Mouse (Mus musculus) cerebellum, adult 2 months (tissue): ENCODE data around the gene Smyd3.

Experiments
- CTCF ChIP-seq: fragments of 200-500 bp; IDR thresholded peaks from 2 replicates; pipeline ENCODE4 v1.5.1; 2011; ENCODE audit warnings: low read depth, mild to moderate bottlenecking, control low read depth, low read length, moderate library complexity, borderline replicate concordance; ENCODE audit not compliant: insufficient read depth
- POLR2A ChIP-seq: fragments of 200-500 bp; IDR thresholded peaks from 2 replicates; pipeline ENCODE4 v1.6.1; 2011; ENCODE audit warnings: low read length, control low read depth, borderline replicate concordance; ENCODE audit not compliant: insufficient read depth

- TF ChIP-seq CTCF (no peak), POLR2A (no peak)
Measured at GRCm38 (mm10) chr1:179106103-179106701, 411.6 kb downstream of the Smyd3 start.
